Mouse (Mus musculus) CH12.LX (cell line): ENCODE measurements at regions not wholly inside any gene's neighbourhood (a gene's known extent, or its start where the extent isn't known, plus 50 kb on each side); places are given as distances from the start of the nearest gene placed in this dataset.

Source experiments
- DNase-seq: peaks from one replicate; pipeline ENCODE4 v3.0.0-alpha.2; 2013; ENCODE audit errors: extremely low read depth
- H3K27ac ChIP-seq: 2 replicates; pipeline ENCODE4 v1.5.1; 2012; ENCODE audit warnings: low read depth, mild to moderate bottlenecking, control low read depth, moderate library complexity; ENCODE audit not compliant: insufficient read depth
- H3K27me3 ChIP-seq: replicated peaks from 2 replicates; pipeline ENCODE3; 2012; ENCODE audit warnings: inconsistent platforms
- H3K36me3 ChIP-seq, 2 experiments: replicated peaks in 1 of 2; 2 replicates each; pipeline versions ENCODE3 to v1.6.1; 2012; ENCODE audit warnings: inconsistent platforms in 1 of 2, low read length in 1 of 2, mild to moderate bottlenecking in 1 of 2, mixed read lengths in 1 of 2, moderate library complexity in 1 of 2; ENCODE audit not compliant: control insufficient read depth in 1 of 2, insufficient read depth in 1 of 2
- H3K4me1 ChIP-seq, 2 experiments: 2 replicates each; pipeline ENCODE4 v1.6.1; 2012; ENCODE audit warnings: inconsistent platforms in 1 of 2, moderate library complexity in 1 of 2; ENCODE audit not compliant: insufficient read depth in 2 of 2, control insufficient read depth in 1 of 2
- H3K4me2 ChIP-seq: 2 replicates; pipeline ENCODE4 v1.6.1; 2012; ENCODE audit warnings: low read depth, mild to moderate bottlenecking, control low read depth; ENCODE audit not compliant: poor library complexity, insufficient read depth, severe bottlenecking
- H3K4me3 ChIP-seq, 3 experiments: fragments of 150-350 bp in 1 of 3; sonication (generic) in 1 of 3; replicated peaks in 1 of 3; 2 replicates each; pipeline versions ENCODE3 to v1.5.1; 2011 to 2012; ENCODE audit warnings: low read depth in 2 of 3, low read length in 2 of 3, mild to moderate bottlenecking in 2 of 3, moderate library complexity in 2 of 3, control low read depth in 1 of 3, improper control_type of control experiment in 1 of 3, inconsistent platforms in 1 of 3, mixed read lengths in 1 of 3; ENCODE audit not compliant: poor library complexity in 1 of 3
- H3K79me2 ChIP-seq: replicated peaks from 2 replicates; pipeline ENCODE4 v1.6.1; 2012; ENCODE audit warnings: mild to moderate bottlenecking, moderate library complexity; ENCODE audit not compliant: control insufficient read depth, poor library complexity, insufficient read depth, severe bottlenecking; ENCODE audit errors: extremely low read depth
- H3K9ac ChIP-seq: 2 replicates; pipeline ENCODE4 v1.6.1; 2012; ENCODE audit warnings: low read depth, mild to moderate bottlenecking, control low read depth, moderate library complexity; ENCODE audit not compliant: insufficient read depth
- H3K9me3 ChIP-seq: replicated peaks from 2 replicates; pipeline ENCODE3; 2012; ENCODE audit warnings: low read length, inconsistent platforms, mixed read lengths
- CHD1 ChIP-seq: IDR thresholded peaks from 2 replicates; pipeline ENCODE4 v1.6.1; 2012; ENCODE audit warnings: low read depth, low read length, improper control_type of control experiment, inconsistent platforms
- CHD2 ChIP-seq: IDR thresholded peaks from 2 replicates; pipeline ENCODE4 v1.6.1; 2011; ENCODE audit warnings: low read length, improper control_type of control experiment
- CTCF ChIP-seq, 2 experiments: IDR thresholded peaks in 1 of 2; conservative IDR thresholded peaks in 1 of 2; 2 replicates each; pipeline ENCODE4 v1.5.1; 2011 to 2012; ENCODE audit warnings: low read depth in 2 of 2, low read length in 2 of 2, improper control_type of control experiment in 1 of 2, inconsistent platforms in 1 of 2, mild to moderate bottlenecking in 1 of 2, moderate library complexity in 1 of 2
- ELF1 ChIP-seq: IDR thresholded peaks from 2 replicates; pipeline ENCODE4 v1.6.1; 2014; ENCODE audit warnings: low read depth, mild to moderate bottlenecking, inconsistent platforms, low read length, improper control_type of control experiment
- GABPA ChIP-seq: IDR thresholded peaks from 2 replicates; pipeline ENCODE4 v1.6.1; 2012; ENCODE audit warnings: low read depth, low read length, improper control_type of control experiment, inconsistent platforms; ENCODE audit not compliant: insufficient replicate concordance
- IRF4 ChIP-seq: IDR thresholded peaks from 2 replicates; pipeline ENCODE4 v1.6.1; 2014; ENCODE audit warnings: low read depth, mild to moderate bottlenecking, inconsistent platforms, low read length, improper control_type of control experiment
- MAFK ChIP-seq: IDR thresholded peaks from 2 replicates; pipeline ENCODE4 v1.6.1; 2011; ENCODE audit warnings: low read length, improper control_type of control experiment; ENCODE audit not compliant: insufficient replicate concordance
- MAX ChIP-seq: IDR thresholded peaks from 2 replicates; pipeline ENCODE4 v1.6.1; 2011; ENCODE audit warnings: low read length, improper control_type of control experiment
- MAZ ChIP-seq: IDR thresholded peaks from 2 replicates; pipeline ENCODE4 v1.6.1; 2012; ENCODE audit warnings: low read depth, mild to moderate bottlenecking, inconsistent platforms, low read length, improper control_type of control experiment, moderate library complexity
- MEF2A ChIP-seq: IDR thresholded peaks from 2 replicates; pipeline ENCODE4 v1.6.1; 2014; ENCODE audit warnings: low read depth, mild to moderate bottlenecking, inconsistent platforms, low read length, improper control_type of control experiment, borderline replicate concordance
- MXI1 ChIP-seq: IDR thresholded peaks from 2 replicates; pipeline ENCODE4 v1.6.1; 2011; ENCODE audit warnings: mild to moderate bottlenecking, low read depth, low read length, improper control_type of control experiment
- NELFE ChIP-seq: IDR thresholded peaks from 2 replicates; pipeline ENCODE4 v1.6.1; 2011; ENCODE audit warnings: low read depth, low read length, improper control_type of control experiment
- NRF1 ChIP-seq: IDR thresholded peaks from 2 replicates; pipeline ENCODE4 v1.6.1; 2014; ENCODE audit warnings: low read depth, mild to moderate bottlenecking, inconsistent platforms, low read length, improper control_type of control experiment, moderate library complexity
- POLR2AphosphoS2 ChIP-seq: IDR thresholded peaks from 2 replicates; pipeline ENCODE4 v1.6.1; 2011; ENCODE audit warnings: low read depth, low read length, improper control_type of control experiment
- RAD21 ChIP-seq: IDR thresholded peaks from 2 replicates; pipeline ENCODE4 v1.6.1; 2011; ENCODE audit warnings: low read depth, mild to moderate bottlenecking, low read length, improper control_type of control experiment, moderate library complexity
- RCOR1 ChIP-seq: conservative IDR thresholded peaks from 2 replicates; pipeline ENCODE4 v1.6.1; 2012; ENCODE audit warnings: low read depth, mild to moderate bottlenecking, inconsistent platforms, low read length, improper control_type of control experiment
- SIN3A ChIP-seq: IDR thresholded peaks from 2 replicates; pipeline ENCODE4 v1.6.1; 2012; ENCODE audit warnings: low read length, improper control_type of control experiment, inconsistent platforms
- TBP ChIP-seq: conservative IDR thresholded peaks from 2 replicates; pipeline ENCODE4 v1.6.1; 2011; ENCODE audit warnings: low read depth, low read length, improper control_type of control experiment
- UBTF ChIP-seq: IDR thresholded peaks from 2 replicates; pipeline ENCODE4 v1.6.1; 2012; ENCODE audit warnings: low read depth, mild to moderate bottlenecking, inconsistent platforms, low read length, improper control_type of control experiment, moderate library complexity
- USF2 ChIP-seq: conservative IDR thresholded peaks from 2 replicates; pipeline ENCODE4 v1.6.1; 2011; ENCODE audit warnings: low read depth, low read length, improper control_type of control experiment
- ZC3H11A ChIP-seq: IDR thresholded peaks from 2 replicates; pipeline ENCODE4 v1.6.1; 2012; ENCODE audit warnings: low read depth, mild to moderate bottlenecking, inconsistent platforms, low read length, improper control_type of control experiment
- ZKSCAN1 ChIP-seq: IDR thresholded peaks from 2 replicates; pipeline ENCODE4 v1.6.1; 2012; ENCODE audit warnings: low read depth, inconsistent platforms, low read length, improper control_type of control experiment, borderline replicate concordance
- ZNF384 ChIP-seq: IDR thresholded peaks from 2 replicates; pipeline ENCODE4 v1.6.1; 2012; ENCODE audit warnings: low read depth, low read length, improper control_type of control experiment, inconsistent platforms
- dilution Hi-C: fragments of 300-500 bp; cut with MboI; formaldehyde crosslinking; loops from 2 replicates; pipeline ENCODE4 v1.14.3; 2020; ENCODE audit warnings: low sequenced_read_pairs; ENCODE audit not compliant: extremely low pct_unique_long_range_greater_than_20kb, extremely low pct_ligation_motif_present
- in situ Hi-C: fragments of 300-500 bp; cut with MboI; formaldehyde crosslinking; loops from 3 replicates; pipeline ENCODE4 v1.14.3; 2019; ENCODE audit warnings: low sequenced_read_pairs, low pct_ligation_motif_present, low pct_unique_long_range_greater_than_20kb, mixed read lengths

DNA sequence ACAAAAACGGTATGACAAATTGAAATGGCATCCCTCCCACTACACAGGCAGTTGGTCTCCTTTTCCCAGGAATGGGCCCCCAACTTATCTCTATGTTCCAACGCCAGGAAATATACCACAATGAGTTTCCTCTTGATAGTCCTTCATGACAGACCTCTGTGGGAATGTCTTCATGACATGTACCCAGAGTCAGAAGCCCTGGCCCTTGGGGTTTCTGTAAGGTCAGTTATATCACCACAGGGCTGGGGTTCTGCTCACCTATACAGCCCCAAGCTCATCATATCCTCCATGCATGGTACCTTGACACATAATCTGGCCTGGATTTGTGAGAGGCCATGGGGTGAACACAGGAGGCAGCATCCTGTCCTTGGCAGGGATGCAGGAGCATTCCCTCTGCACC is 64.2 kb upstream of the Irx6 start:
- no peak overlapping the region for H3K9ac ChIP-seq
- no peaks in the 10 kb centered on the region for H3K4me1 ChIP-seq
- H3K79me2 ChIP-seq = no peaks in the 10 kb centered on the region
- TF ChIP-seq ELF1 = no peak
- no peak for TF ChIP-seq POLR2AphosphoS2
- no peak for TF ChIP-seq CHD2
- TF ChIP-seq MAFK = no peak
- TF ChIP-seq ZNF384 = no peak
- TF ChIP-seq UBTF = no peak
- no peak for TF ChIP-seq CTCF (conservative IDR thresholded peaks at IDR 0.05 in 1 of 2, IDR thresholded peaks at IDR 0.05 in 1 of 2; ENCODE audit: low read depth in 2 of 2, low read length in 2 of 2)
- no peak for TF ChIP-seq SIN3A
- no peak for TF ChIP-seq ZC3H11A
- TF ChIP-seq RCOR1 = no peak
- no peak for TF ChIP-seq IRF4
- no peak for TF ChIP-seq MEF2A
- TF ChIP-seq NRF1 = no peak
- TF ChIP-seq CHD1 = no peak
- TF ChIP-seq USF2 = no peak
- TF ChIP-seq TBP = no peak
- TF ChIP-seq MAZ = no peak
- TF ChIP-seq, all 38 proteins: peak for 0
- H3K27me3 ChIP-seq = no peaks in the 10 kb centered on the region
- in situ Hi-C loops (no loop called here), dilution Hi-C loops (no loop called here)
- H3K4me3 ChIP-seq = no peak overlapping the region
- no peak overlapping the region for H3K4me2 ChIP-seq
- peaks cover 94% of the 10 kb centered on the region for H3K9me3 ChIP-seq
- no peaks in the 10 kb centered on the region for H3K36me3 ChIP-seq
- H3K27ac ChIP-seq = no peak overlapping the region
- no peak for DNase-seq

DNA sequence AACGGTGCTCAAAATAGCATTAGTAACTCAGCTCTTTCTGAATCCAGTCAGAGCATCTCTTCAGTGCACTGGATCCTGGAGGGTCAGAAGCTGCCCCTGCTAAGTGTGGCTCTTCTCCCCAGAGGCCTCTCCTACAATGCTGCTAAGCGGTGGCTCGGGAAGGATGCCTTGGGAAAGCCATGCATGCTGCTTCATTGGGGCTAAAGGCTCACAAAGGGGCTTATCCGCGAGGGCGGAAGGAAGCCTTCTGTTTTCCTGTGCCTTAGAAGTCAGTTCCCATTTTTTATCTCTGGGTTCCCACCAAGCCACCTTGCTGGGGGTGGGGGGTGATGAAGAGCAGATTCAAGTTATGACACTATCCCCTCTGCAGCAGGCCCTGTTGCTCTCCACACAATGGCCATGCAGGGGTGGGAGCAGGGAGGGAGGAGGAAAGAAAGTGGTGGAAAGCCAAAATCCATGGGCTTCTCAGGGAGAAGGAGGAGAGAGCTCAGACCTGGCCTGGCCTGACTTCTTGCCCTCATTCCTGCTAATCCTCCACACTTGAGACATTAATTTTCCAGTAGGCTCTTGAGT is 63.5 kb upstream of the Irx6 start:
- Histone ChIP-seq H3K36me3 (no peaks in the 10 kb centered on the region), H3K4me2 (no peak overlapping the region), H3K4me1 (no peaks in the 10 kb centered on the region), H3K79me2 (no peaks in the 10 kb centered on the region), H3K27me3 (no peaks in the 10 kb centered on the region), H3K4me3 (no peak overlapping the region), H3K9me3 (peaks cover 95% of the 10 kb centered on the region), H3K9ac (no peak overlapping the region), H3K27ac (no peak overlapping the region)
- dilution Hi-C loops = no loop called here
- TF ChIP-seq ZKSCAN1 (no peak), RAD21 (no peak), UBTF (no peak), MXI1 (no peak), ZNF384 (no peak), NELFE (no peak), CHD2 (no peak), GABPA (no peak), MAX (no peak), NRF1 (no peak), MAZ (no peak), CHD1 (no peak)
- DNase-seq = no peak
- in situ Hi-C loops = no loop called here
